Mouse (Mus musculus) left cerebral cortex, adult 2 months (tissue): ENCODE measurements at regions not wholly inside any gene's neighbourhood (a gene's known extent, or its start where the extent isn't known, plus 50 kb on each side); places are given as distances from the start of the nearest gene placed in this dataset.
"Not testable (repeated sequence)": the region's sequence is repeated elsewhere in the genome, so short reads cannot be mapped to it uniquely, and the experiment has no call there.

Experiments
- DNase-seq, 2 experiments: peaks; one replicate each; pipeline ENCODE4 v3.0.0; 2021 to 2022; ENCODE audit warnings: low spot score in 2 of 2, mixed read lengths in 1 of 2; ENCODE audit errors: extremely low spot score in 1 of 2
- H3K27ac ChIP-seq: fragments of 200-600 bp; 2 replicates; pipeline ENCODE4 v1.8.1; 2022
- H3K4me3 ChIP-seq: fragments of 200-600 bp; 2 replicates; pipeline ENCODE4 v1.8.1; 2022
- CTCF ChIP-seq: fragments of 200-600 bp; IDR thresholded peaks from 2 replicates; pipeline ENCODE4 v1.8.1; 2022; ENCODE audit warnings: antibody characterized with exemption, mild to moderate bottlenecking, moderate library complexity
- intact Hi-C: fragments of 180-260 bp; cut with DNase I; formaldehyde crosslinking; loops from one replicate; pipeline ENCODE4 v1.15.1; 2025

DNA sequence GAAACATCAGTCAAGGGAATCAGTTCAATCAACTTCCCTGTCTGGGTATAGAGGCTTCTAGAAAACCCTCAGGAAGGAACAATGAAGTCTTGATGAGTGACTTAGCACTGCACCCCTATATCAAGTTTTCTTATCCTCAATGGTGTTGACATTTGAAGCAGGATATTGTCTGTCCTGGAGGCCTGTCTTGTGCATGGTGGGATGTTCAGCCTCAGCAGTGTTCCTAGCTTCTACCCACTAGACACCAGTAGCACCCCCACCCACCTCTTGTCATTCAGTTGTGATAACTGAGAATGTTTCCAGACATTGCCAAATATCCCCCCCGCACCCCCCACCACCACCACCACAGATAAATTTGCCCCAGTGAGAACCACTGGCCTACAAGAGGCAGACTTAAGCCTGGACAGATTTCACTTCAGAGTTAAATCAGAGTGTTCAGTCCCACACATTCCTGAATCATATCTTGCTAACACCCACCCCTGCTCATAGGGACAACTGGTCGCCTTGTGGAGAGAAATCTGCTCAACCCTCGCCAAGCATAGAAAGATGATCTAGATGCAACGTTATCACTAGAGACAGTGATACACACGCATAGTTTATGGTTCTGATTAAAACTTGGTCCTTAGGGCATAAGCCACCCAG, 249.6 kb upstream of the Ercc4 start:
- Histone ChIP-seq H3K27ac (peak overlapping the region; percentile 57), H3K4me3 (no peak overlapping the region)

DNA sequence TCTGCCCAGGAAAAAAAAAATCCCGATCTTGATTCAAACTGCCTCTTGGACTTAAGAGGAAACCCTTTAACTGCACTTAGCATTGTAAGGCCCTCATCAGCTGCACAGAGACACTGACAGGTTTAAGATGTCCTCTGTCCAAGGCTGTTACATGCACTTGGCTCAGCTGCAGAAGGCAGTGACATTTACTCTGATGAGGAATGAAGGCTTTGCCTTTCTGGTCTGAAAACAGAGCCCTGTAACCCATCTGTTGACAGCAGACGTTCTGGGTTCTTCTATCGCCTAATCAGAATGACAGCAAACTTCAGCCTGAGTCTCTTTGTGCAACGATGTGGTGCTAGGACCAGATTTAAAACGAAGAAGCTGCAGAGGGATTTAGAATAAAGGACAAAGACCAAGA, 246.9 kb upstream of the Ercc4 start:
- DNase-seq, result no peak
- no peak for TF ChIP-seq CTCF
- Histone ChIP-seq H3K27ac (no peak overlapping the region), H3K4me3 (no peak overlapping the region)
- intact Hi-C loops, result loop anchor here (5.0 kb wide), 2 partner anchors 60 to 745 kb away; no protein-coding TSS in a partner anchor

More for the DNA sequence above, 249.6 kb upstream of the Ercc4 start:
- DNase-seq, result peak; percentile 14 to 22
- no peak; the same call in 1 of the 2 replicates for TF ChIP-seq CTCF
- intact Hi-C loops, result loop anchor here (5.0 kb wide), 2 partner anchors 62 to 743 kb away; no protein-coding TSS in a partner anchor

GRCm38 (mm10) chr16:12878326-12878725, 231.2 kb upstream of the Ercc4 start:
- H3K27ac ChIP-seq, H3K4me3 ChIP-seq, intact Hi-C loops, DNase-seq: not testable (repeated sequence)

DNA sequence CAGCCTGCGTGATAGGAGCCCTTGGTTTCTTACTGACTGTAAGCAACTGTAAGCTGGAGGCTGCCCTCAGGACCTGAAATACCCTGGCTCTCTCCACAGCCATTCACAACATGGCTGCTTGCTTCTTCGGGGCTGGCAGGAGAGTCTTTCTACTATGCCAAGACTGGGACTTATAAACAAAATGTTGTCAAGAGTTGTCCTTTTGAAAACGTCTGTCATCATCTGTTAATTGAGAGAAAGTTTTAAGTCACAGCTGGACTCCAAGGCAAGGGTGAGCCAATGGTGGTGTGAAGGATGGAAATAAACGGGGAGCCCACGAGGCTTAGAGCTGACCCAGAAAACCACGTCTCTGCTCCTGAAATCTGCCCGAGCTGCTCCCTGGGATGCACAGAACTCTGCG, 229.5 kb upstream of the Ercc4 start:
- intact Hi-C loops, result no loop called here
- no peak overlapping the region for H3K27ac ChIP-seq
- DNase-seq, result no peak
- no peak overlapping the region for H3K4me3 ChIP-seq
- TF ChIP-seq CTCF, result no peak

DNA sequence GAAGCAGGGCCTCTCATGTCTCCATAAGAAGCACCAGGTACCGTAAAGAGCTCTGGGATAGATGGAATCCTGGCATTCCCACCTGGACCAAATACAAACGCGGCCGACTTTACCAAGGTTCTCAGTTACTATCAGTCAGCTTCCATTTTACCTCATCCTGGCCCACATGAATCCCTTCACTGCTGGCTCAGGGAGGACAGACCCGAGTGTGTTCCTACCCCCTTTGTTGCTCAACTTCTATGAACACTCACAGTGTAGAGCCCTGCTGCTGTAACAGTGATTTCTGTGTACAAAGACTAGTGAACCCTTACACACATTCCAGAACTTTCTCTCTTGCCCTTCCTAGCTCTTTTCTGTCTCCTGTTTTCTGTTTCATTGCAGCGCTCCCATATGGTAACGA, 229.0 kb upstream of the Ercc4 start:
- TF ChIP-seq CTCF, result no peak
- no peak overlapping the region for H3K27ac ChIP-seq
- intact Hi-C loops, result no loop called here
- H3K4me3 ChIP-seq, result no peak overlapping the region
- DNase-seq, result no peak

- H3K27ac ChIP-seq, result no peak overlapping the region
- DNase-seq, result no peak
- intact Hi-C loops, result no loop called here
- TF ChIP-seq CTCF, result no peak
- H3K4me3 ChIP-seq, result no peak overlapping the region
Observed at GRCm38 (mm10) chr16:12882690-12883089, 226.8 kb upstream of the Ercc4 start.

GRCm38 (mm10) chr16:12884556-12884955, 224.9 kb upstream of the Ercc4 start:
- no peak for TF ChIP-seq CTCF
- no peak overlapping the region for H3K27ac ChIP-seq
- no peak overlapping the region for H3K4me3 ChIP-seq
- intact Hi-C loops, result no loop called here
- DNase-seq, result no peak

DNA sequence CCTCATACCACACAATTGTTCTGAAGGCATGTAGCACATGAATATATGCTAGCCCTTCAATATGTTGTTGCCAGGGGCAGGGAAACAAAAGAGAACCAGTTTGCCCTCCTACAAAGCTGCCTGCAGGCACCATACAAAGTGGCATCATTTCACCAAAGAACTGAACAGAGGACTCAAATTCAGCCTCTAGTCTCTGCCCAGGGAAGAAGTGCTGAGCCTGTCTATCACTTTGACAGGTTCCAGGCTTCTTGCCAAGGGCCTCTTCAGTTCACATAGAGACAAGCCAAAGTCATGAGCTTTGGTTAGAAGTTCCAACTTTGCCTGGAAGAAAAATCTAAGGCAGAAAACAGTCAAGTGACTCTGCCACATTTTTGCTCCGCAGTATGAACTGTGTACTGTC, 223.4 kb upstream of the Ercc4 start:
- Histone ChIP-seq H3K4me3 (no peak overlapping the region), H3K27ac (no peak overlapping the region)
- intact Hi-C loops, result no loop called here
- DNase-seq, result no peak
- no peak for TF ChIP-seq CTCF

DNA sequence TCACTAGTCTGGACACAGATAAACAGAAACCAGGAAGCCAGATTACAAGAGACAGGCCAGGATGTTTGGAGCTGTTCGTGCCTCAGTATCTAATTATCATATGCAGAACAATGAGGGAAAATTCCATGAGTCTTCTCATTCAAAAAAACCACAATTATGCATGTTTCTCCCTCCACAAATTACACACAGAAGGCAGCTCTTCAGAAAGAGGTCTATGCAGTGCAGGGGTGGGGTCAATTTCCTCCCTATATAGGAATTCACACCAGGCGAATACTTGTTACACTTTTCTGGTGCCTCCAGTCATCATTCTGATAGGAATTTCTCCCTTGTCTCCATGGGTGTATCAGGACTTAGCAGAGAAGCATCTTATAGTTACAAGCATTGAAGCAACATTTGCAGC, 222.1 kb upstream of the Ercc4 start:
- Histone ChIP-seq H3K4me3 (no peak overlapping the region), H3K27ac (no peak overlapping the region)
- no peak for DNase-seq
- no peak for TF ChIP-seq CTCF
- intact Hi-C loops, result no loop called here

DNA sequence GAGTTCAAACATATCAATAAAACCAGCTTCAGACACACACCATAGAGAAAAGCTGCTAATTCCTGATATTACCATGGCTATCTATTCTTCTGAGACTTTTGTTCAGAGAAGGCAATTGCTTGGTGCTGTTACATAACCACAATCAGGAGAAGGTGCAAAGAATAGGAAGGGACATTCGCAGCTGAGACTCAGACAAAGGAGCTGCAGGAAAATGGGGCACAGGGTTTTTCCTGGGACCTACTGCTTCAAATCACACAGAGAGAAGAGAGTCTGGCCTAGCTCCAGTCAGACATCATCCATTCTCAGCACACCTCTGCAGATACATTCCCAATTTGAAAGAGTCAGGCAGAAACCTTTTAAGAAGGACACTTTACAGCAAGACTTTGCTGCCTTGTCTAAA, 219.4 kb upstream of the Ercc4 start:
- no peak for DNase-seq
- H3K27ac ChIP-seq, result no peak overlapping the region
- intact Hi-C loops, result no loop called here

GRCm38 (mm10) chr16:12890545-12890944, 218.9 kb upstream of the Ercc4 start:
- no peak for TF ChIP-seq CTCF
- Histone ChIP-seq H3K27ac (no peak overlapping the region), H3K4me3 (no peak overlapping the region)
- no peak for DNase-seq
- intact Hi-C loops, result no loop called here

More for the DNA sequence above, 219.4 kb upstream of the Ercc4 start:
- TF ChIP-seq CTCF, result no peak
- H3K4me3 ChIP-seq, result no peak overlapping the region

GRCm38 (mm10) chr16:12892658-12893305, 216.7 kb upstream of the Ercc4 start:
- DNase-seq, result no peak
- intact Hi-C loops, result no loop called here
- Histone ChIP-seq H3K27ac (no peak overlapping the region), H3K4me3 (no peak overlapping the region)
- peak; percentile 11 for TF ChIP-seq CTCF

GRCm38 (mm10) chr16:12897267-12897666, 212.2 kb upstream of the Ercc4 start:
- no peak for DNase-seq
- H3K4me3 ChIP-seq, result no peak overlapping the region
- no peak overlapping the region for H3K27ac ChIP-seq
- intact Hi-C loops, result no loop called here
- TF ChIP-seq CTCF, result no peak
